Mouse (Mus musculus) neutrophil, adult 5-6 weeks (primary cell): ENCODE measurements around the gene Depdc5. TPM values are rescaled to one million over a fixed set of nuclear protein-coding genes. Genes with fewer than 3 reads are reported as not detected.

Experiments
- total RNA-seq: library from RNA; stranded (forward); fragments of 200-1000 nt; gene quantifications from 2 replicates; pipeline ENCODE4 v1.2.3, GENCODE M21; 2017

The Depdc5 gene
- total RNA-seq, 1 experiment from 2014 or later: 58.4 TPM

Other genes with a start within 250 kb of the Depdc5 start
- 42.5 and 44.1 TPM in 2 replicates for gene Pisd, start 78.1 kb upstream of the Depdc5 start, total RNA-seq
- 7.3 and 8.1 TPM in 2 replicates for gene Gm20671, start 36.6 kb upstream of the Depdc5 start, total RNA-seq
- 53.8 and 58.6 TPM in 2 replicates for gene Prr14l, start 9.4 kb upstream of the Depdc5 start, total RNA-seq
- gene Ywhah, start 155.1 kb downstream of the Depdc5 start, total RNA-seq: 130 and 149 TPM in 2 replicates
- gene Slc5a1, start 240.5 kb downstream of the Depdc5 start, total RNA-seq: 4.3 and 4.8 TPM in 2 replicates